Mouse (Mus musculus): ENCODE data around the gene Prl8a8. TPM values are rescaled to one million over a fixed set of nuclear protein-coding genes. Genes with fewer than 3 reads are reported as not detected.

Gene Prl8a8
- not detected in 2 replicates for polyA plus RNA-seq (2015; fragmentation: Nextera tagmentation; extraction: Ambion mirVana)

DNA sequence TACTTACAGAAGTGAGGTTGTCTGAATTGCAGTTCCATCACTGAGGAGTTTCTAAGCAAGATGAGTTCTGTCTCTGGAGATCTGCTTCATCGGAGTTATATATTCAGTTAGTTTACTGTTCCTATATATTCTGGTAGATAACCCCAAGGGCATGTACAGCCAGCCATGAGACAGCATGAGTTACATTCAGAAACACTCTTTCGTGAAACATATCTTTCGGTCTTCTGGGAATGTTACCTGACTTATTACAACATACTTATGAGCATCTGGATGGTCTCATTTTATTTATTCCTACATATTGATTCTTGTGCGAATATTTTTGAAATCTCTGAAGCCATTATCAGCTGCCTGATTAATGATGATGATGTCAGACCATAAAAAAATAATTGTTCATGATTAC lies at the start of gene Prl8a8:
Prl8a8 (minus strand) TSS at position 101 of the 400 bp plus-strand sequence.

Other genes starting within 250 kb of the Prl8a8 start
- gene Prl6a1, start 200.6 kb downstream of the Prl8a8 start, polyA plus RNA-seq (2015; fragmentation: Nextera tagmentation; extraction: Ambion mirVana): not detected in 2 replicates
- not detected in 2 replicates for gene Prl8a2, start 167.5 kb downstream of the Prl8a8 start, polyA plus RNA-seq (2015; fragmentation: Nextera tagmentation; extraction: Ambion mirVana)
- gene Prl2b1, start 122.4 kb downstream of the Prl8a8 start, polyA plus RNA-seq (2015; fragmentation: Nextera tagmentation; extraction: Ambion mirVana): not detected in 2 replicates
- not detected in 2 replicates for gene Prl8a6, start 74.5 kb downstream of the Prl8a8 start, polyA plus RNA-seq (2015; fragmentation: Nextera tagmentation; extraction: Ambion mirVana)
- gene Prl8a9, start 51.4 kb upstream of the Prl8a8 start, polyA plus RNA-seq (2015; fragmentation: Nextera tagmentation; extraction: Ambion mirVana): not detected in 2 replicates
- gene Prl8a1, start 69.0 kb upstream of the Prl8a8 start, polyA plus RNA-seq (2015; fragmentation: Nextera tagmentation; extraction: Ambion mirVana): not detected in 2 replicates
- 0.18 TPM in 1 of 2 replicates, not detected in the other for gene Prl7b1, start 97.4 kb upstream of the Prl8a8 start, polyA plus RNA-seq (2015; fragmentation: Nextera tagmentation; extraction: Ambion mirVana)
- not detected in 2 replicates for gene Prl7a1, start 129.3 kb upstream of the Prl8a8 start, polyA plus RNA-seq (2015; fragmentation: Nextera tagmentation; extraction: Ambion mirVana)
- gene Prl7a2, start 154.8 kb upstream of the Prl8a8 start, polyA plus RNA-seq (2015; fragmentation: Nextera tagmentation; extraction: Ambion mirVana): not detected in 2 replicates
- gene Prl7d1, start 203.5 kb upstream of the Prl8a8 start, polyA plus RNA-seq (2015; fragmentation: Nextera tagmentation; extraction: Ambion mirVana): not detected in 2 replicates